Mouse (Mus musculus) midbrain, embryonic 12.5 days (tissue): ENCODE data around the gene Arhgap17. TPM values are rescaled to one million over a fixed set of nuclear protein-coding genes. Genes with fewer than 3 reads are reported as not detected.

Experiments used
- ATAC-seq: fragments of 200-750 bp; cut with Nextera tagmentation; 2 replicates; pipeline ENCODE4 v1.8.0; 2017; ENCODE audit warnings: low read depth, moderate TSS enrichment, moderate library complexity; ENCODE audit not compliant: low FRiP score
- H3K27ac ChIP-seq: fragments of 300-500 bp; sonication (generic); replicated peaks from 2 replicates; pipeline ENCODE4 v1.5.1; 2016; ENCODE audit warnings: mild to moderate bottlenecking
- H3K27me3 ChIP-seq: fragments of 300-500 bp; sonication (generic); 2 replicates; pipeline ENCODE4 v1.6.1; 2016; ENCODE audit warnings: mild to moderate bottlenecking
- H3K36me3 ChIP-seq: fragments of 300-500 bp; sonication (generic); 2 replicates; pipeline ENCODE4 v1.6.1; 2016
- H3K4me1 ChIP-seq: fragments of 300-500 bp; sonication (generic); 2 replicates; pipeline ENCODE4 v1.6.1; 2016
- H3K4me2 ChIP-seq: fragments of 300-500 bp; sonication (generic); replicated peaks from 2 replicates; pipeline ENCODE4 v1.6.1; 2016; ENCODE audit warnings: mild to moderate bottlenecking, moderate library complexity
- H3K4me3 ChIP-seq: fragments of 300-500 bp; sonication (generic); 2 replicates; pipeline ENCODE4 v1.5.1; 2016; ENCODE audit warnings: mild to moderate bottlenecking
- H3K9ac ChIP-seq: fragments of 300-500 bp; sonication (generic); replicated peaks from 2 replicates; pipeline ENCODE4 v1.6.1; 2016; ENCODE audit warnings: mild to moderate bottlenecking, moderate library complexity
- H3K9me3 ChIP-seq: fragments of 300-500 bp; sonication (generic); 2 replicates; pipeline ENCODE4 v1.6.1; 2016; ENCODE audit warnings: mild to moderate bottlenecking
- WGBS: fragments of 180-500 bp; shearing (Covaris S2); methylation state at CpG from one replicate; pipeline ENCODE4 v1.1.7; 2016; 5-methylcytosine and 5-hydroxymethylcytosine counted together
- polyA plus RNA-seq: library from polyadenylated mRNA; unstranded; fragments of >200 nt; fragmentation: Nextera tagmentation; extraction: Ambion mirVana; gene quantifications from 2 replicates; pipeline ENCODE4 v1.2.1, GENCODE M21; 2016

Arhgap17 gene
- polyA plus RNA-seq, 1 experiment from 2014 or later, result 25.7 TPM

GRCm38 (mm10) chr7:123326901-123327300 lies 42.8 kb downstream of the Arhgap17 start:
- Histone ChIP-seq H3K27ac (no peak overlapping the region), H3K4me2 (no peak overlapping the region), H3K4me3 (no peak overlapping the region), H3K36me3 (peaks cover 42% of the 10 kb centered on the region), H3K27me3 (no peaks in the 10 kb centered on the region), H3K9ac (no peak overlapping the region), H3K9me3 (no peaks in the 10 kb centered on the region), H3K4me1 (0 out of 2 replicates have a peak, but pooled peaks cover 6% of the 10 kb centered on the region)
- ATAC-seq, result no peak
- WGBS, result 93% methylated on average over 4 of the region's 4 CpGs

- Histone ChIP-seq H3K9ac (no peak overlapping the region), H3K4me3 (no peak overlapping the region), H3K9me3 (no peaks in the 10 kb centered on the region), H3K4me1 (0 out of 2 replicates have a peak, but pooled peaks cover 6% of the 10 kb centered on the region), H3K27me3 (no peaks in the 10 kb centered on the region), H3K36me3 (peaks cover 50% of the 10 kb centered on the region), H3K4me2 (no peak overlapping the region), H3K27ac (no peak overlapping the region)
- no peak for ATAC-seq
- 87% methylated on average over 5 of the region's 5 CpGs for WGBS
Observed at GRCm38 (mm10) chr7:123326062-123326461, 43.7 kb downstream of the Arhgap17 start.

- Histone ChIP-seq H3K4me3 (no peak overlapping the region), H3K27ac (no peak overlapping the region), H3K36me3 (peaks cover 66% of the 10 kb centered on the region), H3K27me3 (no peaks in the 10 kb centered on the region), H3K9ac (no peak overlapping the region), H3K4me2 (no peak overlapping the region), H3K9me3 (no peaks in the 10 kb centered on the region), H3K4me1 (0 out of 2 replicates have a peak, but pooled peaks cover 6% of the 10 kb centered on the region)
- ATAC-seq, result no peak
- WGBS, result 94% methylated on average over 1 of the region's 1 CpGs
Observed at GRCm38 (mm10) chr7:123324105-123324504, 45.6 kb downstream of the Arhgap17 start.

- H3K4me1 ChIP-seq, result 0 out of 2 replicates have a peak, but pooled peaks cover 3% of the 10 kb centered on the region
- no peak overlapping the region for H3K4me2 ChIP-seq
- no peak overlapping the region for H3K27ac ChIP-seq
- WGBS, result 86% methylated on average over 2 of the region's 2 CpGs
- peaks cover 73% of the 10 kb centered on the region for H3K36me3 ChIP-seq
- no peaks in the 10 kb centered on the region for H3K27me3 ChIP-seq
- ATAC-seq, result no peak
- H3K4me3 ChIP-seq, result no peak overlapping the region
- H3K9ac ChIP-seq, result no peak overlapping the region
- no peaks in the 10 kb centered on the region for H3K9me3 ChIP-seq
Observed at GRCm38 (mm10) chr7:123323388-123323787, 46.3 kb downstream of the Arhgap17 start.

- H3K9me3 ChIP-seq, result no peaks in the 10 kb centered on the region
- H3K9ac ChIP-seq, result no peak overlapping the region
- peaks cover 80% of the 10 kb centered on the region for H3K36me3 ChIP-seq
- 92% methylated on average over 13 of the region's 13 CpGs for WGBS
- no peak overlapping the region for H3K4me3 ChIP-seq
- no peak overlapping the region for H3K27ac ChIP-seq
- no peaks in the 10 kb centered on the region for H3K27me3 ChIP-seq
- ATAC-seq, result no peak
- H3K4me1 ChIP-seq, result no peaks in the 10 kb centered on the region
- no peak overlapping the region for H3K4me2 ChIP-seq
Observed at GRCm38 (mm10) chr7:123322452-123323121, 47.1 kb downstream of the Arhgap17 start.

GRCm38 (mm10) chr7:123312738-123313137 lies 57.0 kb downstream of the Arhgap17 start:
- Histone ChIP-seq H3K27ac (no peak overlapping the region), H3K9me3 (no peaks in the 10 kb centered on the region), H3K27me3 (no peaks in the 10 kb centered on the region), H3K4me3 (no peak overlapping the region), H3K36me3 (peaks cover 85% of the 10 kb centered on the region), H3K9ac (no peak overlapping the region), H3K4me2 (no peak overlapping the region), H3K4me1 (no peaks in the 10 kb centered on the region)
- ATAC-seq, result no peak
- WGBS, result 86% methylated on average over 3 of the region's 3 CpGs

- Histone ChIP-seq H3K27me3 (no peaks in the 10 kb centered on the region), H3K4me2 (no peak overlapping the region), H3K9ac (no peak overlapping the region), H3K9me3 (no peaks in the 10 kb centered on the region), H3K27ac (no peak overlapping the region), H3K36me3 (peaks cover 85% of the 10 kb centered on the region), H3K4me1 (no peaks in the 10 kb centered on the region), H3K4me3 (no peak overlapping the region)
- ATAC-seq, result no peak
- WGBS, result 74% methylated on average over 5 of the region's 5 CpGs
Observed at GRCm38 (mm10) chr7:123311836-123312235, 57.9 kb downstream of the Arhgap17 start.

- WGBS, result over 99% methylated on average over 4 of the region's 4 CpGs
- no peaks in the 10 kb centered on the region for H3K27me3 ChIP-seq
- H3K9me3 ChIP-seq, result no peaks in the 10 kb centered on the region
- no peak overlapping the region for H3K4me3 ChIP-seq
- no peak overlapping the region for H3K27ac ChIP-seq
- H3K9ac ChIP-seq, result no peak overlapping the region
- H3K36me3 ChIP-seq, result peaks cover 95% of the 10 kb centered on the region
- no peaks in the 10 kb centered on the region for H3K4me1 ChIP-seq
- H3K4me2 ChIP-seq, result no peak overlapping the region
- ATAC-seq, result no peak
Observed at GRCm38 (mm10) chr7:123307887-123308558, 61.7 kb downstream of the Arhgap17 start.

GRCm38 (mm10) chr7:123307236-123307635 lies 62.5 kb downstream of the Arhgap17 start:
- H3K27me3 ChIP-seq, result no peaks in the 10 kb centered on the region
- 97% methylated on average over 8 of the region's 8 CpGs for WGBS
- H3K27ac ChIP-seq, result no peak overlapping the region
- H3K9ac ChIP-seq, result no peak overlapping the region
- H3K9me3 ChIP-seq, result no peaks in the 10 kb centered on the region
- H3K4me1 ChIP-seq, result no peaks in the 10 kb centered on the region
- no peak overlapping the region for H3K4me3 ChIP-seq
- peaks cover 89% of the 10 kb centered on the region for H3K36me3 ChIP-seq
- no peak overlapping the region for H3K4me2 ChIP-seq
- no peak for ATAC-seq

GRCm38 (mm10) chr7:123305397-123305796 lies 64.3 kb downstream of the Arhgap17 start:
- ATAC-seq, result no peak
- Histone ChIP-seq H3K4me2 (no peak overlapping the region), H3K9ac (no peak overlapping the region), H3K27ac (no peak overlapping the region), H3K9me3 (no peaks in the 10 kb centered on the region), H3K4me3 (no peak overlapping the region), H3K27me3 (no peaks in the 10 kb centered on the region), H3K36me3 (peaks cover 75% of the 10 kb centered on the region), H3K4me1 (no peaks in the 10 kb centered on the region)
- 83% methylated on average over 2 of the region's 2 CpGs for WGBS

GRCm38 (mm10) chr7:123300258-123300657 lies 69.5 kb downstream of the Arhgap17 start:
- WGBS, result 87% methylated on average over 3 of the region's 3 CpGs
- Histone ChIP-seq H3K4me1 (no peaks in the 10 kb centered on the region), H3K27ac (no peak overlapping the region), H3K4me3 (no peak overlapping the region), H3K9ac (no peak overlapping the region), H3K9me3 (no peaks in the 10 kb centered on the region), H3K27me3 (no peaks in the 10 kb centered on the region), H3K36me3 (peaks cover 70% of the 10 kb centered on the region), H3K4me2 (no peak overlapping the region)
- no peak for ATAC-seq

- H3K27ac ChIP-seq, result no peak overlapping the region
- H3K36me3 ChIP-seq, result peaks cover 66% of the 10 kb centered on the region
- no peak for ATAC-seq
- H3K4me1 ChIP-seq, result no peaks in the 10 kb centered on the region
- no peaks in the 10 kb centered on the region for H3K27me3 ChIP-seq
- H3K4me2 ChIP-seq, result no peak overlapping the region
- no peak overlapping the region for H3K4me3 ChIP-seq
- no peaks in the 10 kb centered on the region for H3K9me3 ChIP-seq
- 87% methylated on average over 3 of the region's 3 CpGs for WGBS
- H3K9ac ChIP-seq, result no peak overlapping the region
Observed at GRCm38 (mm10) chr7:123298225-123298624, 71.5 kb downstream of the Arhgap17 start.
